Mouse (Mus musculus) lung, postnatal 0 days (tissue): ENCODE results near the gene Bscl2. TPM values are rescaled to one million over a fixed set of nuclear protein-coding genes. Genes with fewer than 3 reads are reported as not detected.

Experiments used
- ATAC-seq: fragments of 200-750 bp; cut with Nextera tagmentation; 2 replicates; pipeline ENCODE4 v1.8.0; 2017; ENCODE audit warnings: moderate library complexity
- DNase-seq: peaks from one replicate; pipeline ENCODE4 v3.0.0-alpha.2; 2016; ENCODE audit warnings: low spot score
- H3K27ac ChIP-seq: fragments of 300-500 bp; sonication (generic); 2 replicates; pipeline ENCODE4 v1.5.1; 2014; ENCODE audit warnings: antibody characterized with exemption, mild to moderate bottlenecking, low read length, mixed read lengths
- H3K27me3 ChIP-seq: fragments of 300-500 bp; sonication (generic); replicated peaks from 2 replicates; pipeline ENCODE4 v1.6.1; 2014; ENCODE audit warnings: low read length, mixed read lengths; ENCODE audit not compliant: insufficient read depth
- H3K36me3 ChIP-seq: fragments of 300-500 bp; sonication (generic); 2 replicates; pipeline ENCODE4 v1.6.1; 2014; ENCODE audit warnings: low read length, mixed read lengths; ENCODE audit not compliant: insufficient read depth
- H3K4me1 ChIP-seq: fragments of 300-500 bp; sonication (generic); 2 replicates; pipeline ENCODE4 v1.6.1; 2014; ENCODE audit warnings: antibody characterized with exemption, low read depth, low read length, mixed read lengths; ENCODE audit not compliant: insufficient read depth
- H3K4me2 ChIP-seq: fragments of 300-500 bp; sonication (generic); replicated peaks from 2 replicates; pipeline ENCODE4 v1.6.1; 2014; ENCODE audit warnings: low read depth, mild to moderate bottlenecking, low read length, moderate library complexity, mixed read lengths
- H3K4me3 ChIP-seq: fragments of 300-500 bp; sonication (generic); 2 replicates; pipeline ENCODE4 v1.5.1; 2014; ENCODE audit warnings: low read depth, low read length
- H3K9ac ChIP-seq: fragments of 300-500 bp; sonication (generic); replicated peaks from 2 replicates; pipeline ENCODE4 v1.6.1; 2014; ENCODE audit warnings: low read depth, mild to moderate bottlenecking
- H3K9me3 ChIP-seq: fragments of 300-500 bp; sonication (generic); 2 replicates; pipeline ENCODE4 v1.6.1; 2016; ENCODE audit warnings: low read length, mixed read lengths
- CTCF ChIP-seq: IDR thresholded peaks from 2 replicates; pipeline ENCODE4 v1.5.1; 2016; ENCODE audit warnings: antibody characterized with exemption, mild to moderate bottlenecking
- EP300 ChIP-seq: IDR thresholded peaks from 2 replicates; pipeline ENCODE4 v1.6.1; 2016; ENCODE audit warnings: antibody characterized with exemption, mild to moderate bottlenecking, control low read depth
- WGBS: fragments of 180-500 bp; shearing (Covaris S2); extraction: QIAGEN DNeasy Blood & Tissue Kit; methylation state at CpG from one replicate; pipeline ENCODE4 v1.1.7; 2014; 5-methylcytosine and 5-hydroxymethylcytosine counted together
- polyA plus RNA-seq: library from polyadenylated mRNA; unstranded; fragments of >200 nt; fragmentation: Nextera tagmentation; extraction: Ambion mirVana; gene quantifications from 2 replicates; pipeline ENCODE4 v1.2.1, GENCODE M21; 2015

Bscl2 gene
- polyA plus RNA-seq, 1 experiment from 2014 or later: 66.8 TPM

- peak overlapping the region; percentile 68 for H3K4me3 ChIP-seq
- 0 out of 2 replicates have a peak, but pooled peaks cover 6% of the 10 kb centered on the region for H3K36me3 ChIP-seq
- peaks cover 10% of the 10 kb centered on the region; the same call in 1 of the 2 replicates for H3K4me1 ChIP-seq
- peak overlapping the region; percentile 82 for H3K4me2 ChIP-seq
- TF ChIP-seq EP300 (no peak), CTCF (no peak)
- peak overlapping the region; percentile 91 for H3K27ac ChIP-seq
- DNase-seq (peak; percentile 66), ATAC-seq (0 out of 2 replicates have a peak, but pooled peaks have one; percentile 1)
- H3K9me3 ChIP-seq: no peaks in the 10 kb centered on the region
- peak overlapping the region; percentile 78 for H3K9ac ChIP-seq
- 16% methylated on average over 15 of the region's 15 CpGs for WGBS
- no peaks in the 10 kb centered on the region for H3K27me3 ChIP-seq
These were observed 919 bp downstream of the Bscl2 start for GRCm38 (mm10) chr19:8838041-8838730.

- 0 out of 2 replicates have a peak, but pooled peaks cover 4% of the 10 kb centered on the region for H3K36me3 ChIP-seq
- peak within 1 kb of the TSS; percentile 78 for H3K9ac ChIP-seq
- H3K27me3 ChIP-seq: no peaks in the 10 kb centered on the region
- DNase-seq (no peak), ATAC-seq (no peak)
- WGBS: 74% methylated on average over 11 of the region's 11 CpGs
- TF ChIP-seq CTCF: no peak
- TF ChIP-seq EP300: no peak
- peaks cover 10% of the 10 kb centered on the region; the same call in 1 of the 2 replicates for H3K4me1 ChIP-seq
- peak within 1 kb of the TSS; percentile 82 for H3K4me2 ChIP-seq
- H3K4me3 ChIP-seq: peak within 1 kb of the TSS; percentile 68
- H3K9me3 ChIP-seq: no peaks in the 10 kb centered on the region
- peak within 1 kb of the TSS; percentile 91; the same call in 1 of the 2 replicates for H3K27ac ChIP-seq
These were observed 2.0 kb downstream of the Bscl2 start, which contains the start of gene Gng3 for GRCm38 (mm10) chr19:8839103-8839907. Gene Gng3, minus strand, starts transcription at chr19:8839194.

- Histone ChIP-seq H3K27me3 (no peaks in the 10 kb centered on the region), H3K4me2 (peak overlapping the region; percentile 71), H3K4me1 (peaks cover 10% of the 10 kb centered on the region; the same call in 1 of the 2 replicates), H3K9ac (peak overlapping the region; percentile 50; the same call in 1 of the 2 replicates), H3K36me3 (no peaks in the 10 kb centered on the region), H3K9me3 (no peaks in the 10 kb centered on the region), H3K4me3 (peak overlapping the region; percentile 54), H3K27ac (peak overlapping the region; percentile 44; the same call in 1 of the 2 replicates)
- DNase-seq: peak; percentile 90
- peak; percentile 68 for ATAC-seq
- TF ChIP-seq CTCF: peak; percentile 42
- no peak for TF ChIP-seq EP300
- WGBS: 25% methylated on average over 29 of the region's 29 CpGs
These were observed 2.9 kb downstream of the Bscl2 start for GRCm38 (mm10) chr19:8839908-8840791.

GRCm38 (mm10) chr19:8841012-8841411 is 3.7 kb downstream of the Bscl2 start:
- Histone ChIP-seq H3K4me2 (peak overlapping the region; percentile 71), H3K9me3 (no peaks in the 10 kb centered on the region), H3K4me1 (peaks cover 10% of the 10 kb centered on the region; the same call in 1 of the 2 replicates), H3K4me3 (peak overlapping the region; percentile 54), H3K9ac (peak overlapping the region; percentile 50; the same call in 1 of the 2 replicates), H3K27me3 (no peaks in the 10 kb centered on the region), H3K36me3 (no peaks in the 10 kb centered on the region), H3K27ac (peak overlapping the region; percentile 44; the same call in 1 of the 2 replicates)
- TF ChIP-seq EP300: no peak
- no peak for TF ChIP-seq CTCF
- no peak for ATAC-seq
- 91% methylated on average over 7 of the region's 7 CpGs for WGBS
- no peak for DNase-seq

GRCm38 (mm10) chr19:8842961-8843360 is 5.7 kb downstream of the Bscl2 start:
- TF ChIP-seq CTCF (no peak), EP300 (no peak)
- H3K27me3 ChIP-seq: no peaks in the 10 kb centered on the region
- H3K27ac ChIP-seq: no peak overlapping the region
- H3K4me1 ChIP-seq: peaks cover 10% of the 10 kb centered on the region; the same call in 1 of the 2 replicates
- no peak for ATAC-seq
- 77% methylated on average over 6 of the region's 6 CpGs for WGBS
- H3K9ac ChIP-seq: no peak overlapping the region
- peak; percentile 37 for DNase-seq
- H3K9me3 ChIP-seq: no peaks in the 10 kb centered on the region
- no peak overlapping the region for H3K4me3 ChIP-seq
- no peak overlapping the region for H3K4me2 ChIP-seq
- peaks cover 16% of the 10 kb centered on the region; the same call in 1 of the 2 replicates for H3K36me3 ChIP-seq
